Mouse (Mus musculus): ENCODE results near the gene Cbx8. TPM values are rescaled to one million over a fixed set of nuclear protein-coding genes. Genes with fewer than 3 reads are reported as not detected.

Gene Cbx8
- polyA plus RNA-seq, 1 experiment from 2014 or later, result 7.9 TPM

DNA sequence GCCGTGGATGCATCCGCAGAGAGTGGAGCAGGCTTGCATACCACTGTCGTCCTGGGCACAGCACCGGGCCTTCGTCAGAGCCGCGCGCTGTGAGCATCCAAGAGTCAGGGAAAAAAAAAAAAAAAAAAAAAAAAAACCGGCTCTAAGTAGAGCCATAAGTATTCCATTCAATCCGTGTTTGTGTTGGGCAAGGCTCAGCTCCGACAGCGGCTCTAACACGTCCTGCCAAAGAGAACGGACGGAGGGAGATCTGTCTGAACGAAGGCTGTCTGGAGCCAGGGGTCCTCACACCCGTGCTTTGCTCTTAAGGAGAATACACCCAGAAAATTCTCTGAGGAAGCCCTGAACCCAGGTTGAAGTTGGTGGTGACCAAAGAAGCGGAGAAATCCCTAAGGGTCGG is 6.1 kb downstream of the Cbx8 start:
- H3K4me1 ChIP-seq (replicated peaks), result peaks cover 39% of the 10 kb centered on the region
- peak overlapping the region; percentile 15; the same call in 1 of the 2 replicates for H3K9ac ChIP-seq
- no peaks in the 10 kb centered on the region for H3K9me3 ChIP-seq
- no peak for ATAC-seq
- H3K27me3 ChIP-seq (replicated peaks), result peaks cover 46% of the 10 kb centered on the region
- peak overlapping the region; percentile 13; the same call in 1 of the 2 replicates for H3K4me3 ChIP-seq (replicated peaks)
- H3K27ac ChIP-seq, result no peak overlapping the region
- WGBS, result 5% methylated on average over 19 of the region's 19 CpGs
- peak overlapping the region; percentile 54 for H3K4me2 ChIP-seq (replicated peaks)
- H3K36me3 ChIP-seq, result peaks cover 11% of the 10 kb centered on the region

DNA sequence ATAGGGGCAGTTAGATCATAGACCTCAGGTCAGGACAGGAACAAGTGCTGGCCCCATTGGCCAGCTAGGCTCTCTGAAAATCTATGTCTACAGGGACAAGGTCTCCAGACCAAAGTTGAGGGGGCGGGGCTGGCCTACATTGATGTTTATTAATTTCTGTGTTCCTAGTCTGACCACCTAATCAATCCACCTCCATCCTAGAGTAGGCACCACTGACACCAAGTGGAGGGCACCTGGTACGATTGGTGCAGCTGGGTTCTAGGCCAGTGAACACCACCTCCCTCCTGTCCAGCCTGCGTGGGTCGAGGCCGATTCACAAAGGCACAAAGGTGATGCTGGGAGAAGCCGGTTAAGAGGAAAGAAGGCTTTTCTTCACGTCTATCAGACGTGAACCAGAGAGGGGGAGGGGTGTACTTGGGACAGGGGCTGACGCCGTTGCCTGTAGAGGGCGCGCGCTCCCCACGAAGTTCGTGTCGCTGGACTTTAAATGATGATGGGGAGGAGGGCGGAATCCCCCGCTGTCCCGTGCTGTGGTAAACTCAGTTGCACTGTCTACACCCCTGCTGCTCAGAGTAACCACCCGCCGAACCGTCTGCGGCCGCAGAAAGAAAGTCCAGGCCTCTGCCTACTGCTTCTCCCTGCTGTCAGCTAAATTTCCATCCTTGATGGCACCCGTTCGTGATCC is 6.8 kb downstream of the Cbx8 start:
- H3K4me3 ChIP-seq (replicated peaks), result peak overlapping the region; percentile 13; the same call in 1 of the 2 replicates
- peaks cover 42% of the 10 kb centered on the region for H3K27me3 ChIP-seq (replicated peaks)
- H3K9ac ChIP-seq, result peak overlapping the region; percentile 15; the same call in 1 of the 2 replicates
- no peak overlapping the region for H3K27ac ChIP-seq
- peak overlapping the region; percentile 54 for H3K4me2 ChIP-seq (replicated peaks)
- 2% methylated on average over 26 of the region's 26 CpGs for WGBS
- ATAC-seq, result peak; percentile 49
- no peaks in the 10 kb centered on the region for H3K9me3 ChIP-seq
- H3K4me1 ChIP-seq (replicated peaks), result peaks cover 34% of the 10 kb centered on the region
- peaks cover 15% of the 10 kb centered on the region for H3K36me3 ChIP-seq

DNA sequence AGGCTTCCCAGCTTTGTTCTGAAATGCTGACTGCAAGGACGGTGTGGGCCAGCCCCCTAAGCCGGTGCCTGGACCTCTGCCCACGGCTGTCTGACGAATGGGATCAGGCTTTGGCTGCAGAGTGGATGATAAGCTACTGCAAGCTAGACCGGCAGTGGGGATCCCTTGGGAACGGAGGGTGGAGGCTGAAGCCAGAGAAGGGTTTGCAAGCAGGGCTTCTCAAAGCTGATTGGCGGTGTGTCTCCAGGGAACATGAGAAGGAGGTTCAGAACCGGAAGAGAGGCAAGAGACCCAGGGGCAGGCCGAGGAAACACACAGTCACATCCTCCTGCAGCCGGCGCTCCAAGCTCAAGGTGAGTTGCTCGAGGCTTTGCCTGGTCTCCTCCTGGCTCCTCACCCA is 14.6 kb downstream of the Cbx8 start:
- no peak for ATAC-seq
- Histone ChIP-seq H3K36me3 (peaks cover 36% of the 10 kb centered on the region), H3K4me1 (replicated peaks) (peaks cover 32% of the 10 kb centered on the region), H3K9ac (no peak overlapping the region), H3K27ac (no peak overlapping the region), H3K4me3 (replicated peaks) (no peak overlapping the region), H3K9me3 (no peaks in the 10 kb centered on the region), H3K27me3 (replicated peaks) (0 out of 2 replicates have a peak, but pooled peaks cover under 1% of the 10 kb centered on the region), H3K4me2 (replicated peaks) (no peak overlapping the region; the same call in 1 of the 2 replicates)
- 50% methylated on average over 12 of the region's 12 CpGs for WGBS

DNA sequence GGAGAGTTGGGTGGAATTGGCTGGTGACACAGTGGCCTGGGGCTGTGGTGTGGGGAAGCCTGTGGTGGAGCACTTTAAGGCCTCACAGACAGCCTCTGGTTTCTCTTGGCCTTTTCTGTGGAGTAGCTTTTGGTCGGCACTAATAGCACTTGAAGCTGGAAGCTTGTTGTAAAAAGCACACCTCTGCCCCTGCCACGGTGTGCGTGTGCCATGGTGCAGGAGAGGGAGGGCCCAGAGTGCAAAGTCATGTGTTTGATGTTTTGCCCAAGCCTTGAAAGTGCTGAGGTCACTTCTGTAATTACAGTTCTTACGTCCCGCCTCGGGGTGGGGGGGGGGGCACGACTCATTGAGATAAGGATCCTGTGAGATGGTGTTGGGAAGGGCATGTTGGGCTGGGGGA is 16.5 kb downstream of the Cbx8 start:
- Histone ChIP-seq H3K9ac (peak overlapping the region; percentile 89), H3K27me3 (replicated peaks) (0 out of 2 replicates have a peak, but pooled peaks cover 8% of the 10 kb centered on the region), H3K27ac (peak overlapping the region; percentile 80; the same call in 1 of the 2 replicates), H3K9me3 (no peaks in the 10 kb centered on the region), H3K4me1 (replicated peaks) (peaks cover 32% of the 10 kb centered on the region), H3K36me3 (peaks cover 28% of the 10 kb centered on the region), H3K4me3 (replicated peaks) (peak overlapping the region; percentile 95), H3K4me2 (replicated peaks) (peak overlapping the region; percentile 89)
- WGBS, result 4% methylated on average over 7 of the region's 7 CpGs
- no peak for ATAC-seq

DNA sequence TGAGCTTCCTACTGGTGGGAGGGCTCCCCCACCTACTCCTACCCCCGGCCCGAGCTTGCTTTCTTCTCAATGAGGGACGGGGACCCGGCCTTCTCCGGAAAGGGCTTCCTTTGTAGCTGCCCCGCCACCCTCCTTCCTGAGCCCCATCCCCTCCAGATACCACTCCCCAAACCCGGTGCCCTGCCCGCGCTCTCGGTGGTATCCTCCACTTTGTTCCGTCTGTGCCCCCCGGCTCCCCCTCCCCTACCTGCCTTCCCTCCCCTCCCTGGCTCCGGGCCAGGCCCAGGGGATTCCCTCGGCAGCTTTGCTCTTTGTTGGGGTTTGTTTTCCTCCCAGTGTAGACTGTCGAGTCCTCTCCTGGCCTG is 17.2 kb downstream of the Cbx8 start:
- WGBS, result under 1% methylated on average over 15 of the region's 15 CpGs
- Histone ChIP-seq H3K36me3 (peaks cover 23% of the 10 kb centered on the region), H3K9ac (peak overlapping the region; percentile 89), H3K9me3 (no peaks in the 10 kb centered on the region), H3K4me3 (replicated peaks) (peak overlapping the region; percentile 95), H3K27me3 (replicated peaks) (0 out of 2 replicates have a peak, but pooled peaks cover 8% of the 10 kb centered on the region), H3K27ac (peak overlapping the region; percentile 80), H3K4me1 (replicated peaks) (peaks cover 32% of the 10 kb centered on the region), H3K4me2 (replicated peaks) (peak overlapping the region; percentile 89)
- ATAC-seq, result peak; percentile 8

DNA sequence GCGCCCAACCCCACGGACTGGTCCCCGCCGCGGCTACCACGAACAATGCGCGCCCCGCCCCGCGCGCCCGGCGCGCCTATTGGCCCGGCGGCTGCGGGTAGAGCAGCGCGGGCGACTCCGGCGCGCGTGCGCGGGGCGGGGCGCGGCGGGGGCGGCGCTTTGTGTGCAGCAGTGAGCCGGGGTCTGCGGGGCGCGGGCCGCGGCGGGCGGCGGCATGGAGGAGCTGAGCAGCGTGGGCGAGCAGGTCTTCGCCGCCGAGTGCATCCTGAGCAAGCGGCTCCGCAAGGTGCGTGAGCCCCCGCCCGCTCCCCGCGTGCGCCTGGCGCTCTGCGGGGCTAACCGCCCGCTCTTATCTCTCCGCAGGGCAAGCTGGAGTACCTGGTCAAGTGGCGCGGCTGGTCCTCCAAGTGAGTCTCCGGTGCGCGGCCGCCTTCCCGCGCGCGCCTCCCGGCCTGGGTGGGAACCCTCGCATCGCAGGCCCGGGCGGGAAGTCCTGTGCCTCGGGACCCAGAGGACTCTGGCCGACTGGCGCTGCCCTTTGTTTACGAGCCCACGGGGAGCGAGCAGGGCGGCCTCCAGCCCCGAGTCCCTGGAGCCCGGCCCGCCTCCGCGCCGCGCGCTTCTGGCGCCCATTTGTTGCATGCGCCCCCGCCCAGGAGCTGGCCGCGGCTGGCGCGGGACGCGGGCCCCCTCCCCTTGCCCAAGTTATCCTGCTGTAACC is 17.7 kb downstream of the Cbx8 start, which contains the start of gene Cbx2:
Cbx2 (plus strand) TSS at position 68 of the 721 bp plus-strand sequence.
- WGBS, result under 1% methylated on average over 95 of the region's 99 CpGs
- 0 out of 2 replicates have a peak, but pooled peaks cover 8% of the 10 kb centered on the region for H3K27me3 ChIP-seq (replicated peaks)
- peak within 1 kb of the TSS; percentile 89 for H3K4me2 ChIP-seq (replicated peaks)
- peaks cover 32% of the 10 kb centered on the region for H3K4me1 ChIP-seq (replicated peaks)
- no peaks in the 10 kb centered on the region for H3K9me3 ChIP-seq
- peak within 1 kb of the TSS; percentile 95 for H3K4me3 ChIP-seq (replicated peaks)
- peak; percentile 93 for ATAC-seq
- peaks cover 17% of the 10 kb centered on the region for H3K36me3 ChIP-seq
- peak within 1 kb of the TSS; percentile 89 for H3K9ac ChIP-seq
- peak within 1 kb of the TSS; percentile 80 for H3K27ac ChIP-seq

DNA sequence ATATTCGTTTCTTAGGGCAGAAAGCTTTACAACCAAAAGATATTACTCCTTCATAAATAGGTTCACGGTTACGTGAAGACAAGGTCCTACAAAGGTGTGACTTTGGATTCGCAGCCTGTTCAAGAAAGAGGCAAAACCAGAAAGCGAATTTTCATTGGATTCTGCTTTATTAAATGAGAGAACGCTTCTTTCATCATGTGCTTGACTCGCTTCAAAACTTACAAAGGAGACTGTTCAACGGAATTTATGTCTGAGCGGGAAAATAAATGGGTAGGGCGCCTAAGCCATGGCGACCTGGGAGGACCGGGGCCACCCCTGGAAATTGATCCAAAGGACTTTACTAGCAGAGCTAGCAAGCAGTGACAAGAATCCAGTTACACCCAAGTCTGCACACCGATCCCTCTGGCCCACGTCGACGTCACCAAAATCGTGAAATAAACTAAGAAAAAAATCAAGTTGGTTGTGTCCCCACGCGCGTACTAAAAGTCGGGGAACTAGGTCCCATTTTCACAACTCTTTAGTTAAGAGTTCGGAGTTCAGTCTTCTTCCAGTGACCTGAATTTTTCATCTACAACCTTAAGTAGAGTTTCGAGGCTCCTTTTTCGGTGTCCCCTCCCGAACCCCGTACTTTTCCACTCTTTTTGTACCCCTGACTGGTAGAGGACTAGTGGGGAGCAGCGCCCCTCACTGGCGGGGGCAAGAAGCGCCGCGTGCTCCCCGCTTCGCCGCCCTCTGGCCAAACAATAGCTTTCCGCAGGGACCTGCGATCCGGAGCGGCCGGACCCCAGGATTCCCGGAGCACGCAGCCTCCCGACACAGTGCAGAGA is 18.5 kb downstream of the Cbx8 start:
- H3K4me3 ChIP-seq (replicated peaks), result peak overlapping the region; percentile 95
- H3K27ac ChIP-seq, result peak overlapping the region; percentile 80
- peak overlapping the region; percentile 89 for H3K4me2 ChIP-seq (replicated peaks)
- WGBS, result 4% methylated on average over 42 of the region's 42 CpGs
- peaks cover 11% of the 10 kb centered on the region for H3K36me3 ChIP-seq
- peak overlapping the region; percentile 89 for H3K9ac ChIP-seq
- ATAC-seq, result no peak
- H3K27me3 ChIP-seq (replicated peaks), result 0 out of 2 replicates have a peak, but pooled peaks cover 8% of the 10 kb centered on the region
- no peaks in the 10 kb centered on the region for H3K9me3 ChIP-seq
- peaks cover 32% of the 10 kb centered on the region for H3K4me1 ChIP-seq (replicated peaks)

DNA sequence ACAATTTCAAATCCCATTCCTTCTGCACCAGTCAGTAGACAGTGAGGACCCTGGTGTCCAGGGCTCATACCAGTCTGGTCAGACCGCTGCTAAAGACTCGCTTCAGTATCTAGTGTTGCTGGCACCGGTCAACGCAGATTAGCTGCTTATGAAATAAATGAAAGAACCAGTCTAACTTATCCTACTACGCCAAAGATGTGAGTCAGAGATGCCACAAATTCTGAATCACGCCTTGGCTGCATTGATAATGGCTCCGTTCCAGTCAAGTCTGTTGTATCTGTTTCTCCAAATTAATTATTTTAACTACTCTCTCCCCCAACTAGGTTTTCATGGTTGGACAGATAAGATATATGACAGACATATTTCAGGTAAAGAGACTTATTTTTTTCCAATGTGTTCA is 19.6 kb downstream of the Cbx8 start:
- H3K4me1 ChIP-seq (replicated peaks), result peaks cover 26% of the 10 kb centered on the region
- H3K9me3 ChIP-seq, result no peaks in the 10 kb centered on the region
- ATAC-seq, result no peak
- H3K9ac ChIP-seq, result no peak overlapping the region
- no peak overlapping the region for H3K27ac ChIP-seq
- no peak overlapping the region for H3K4me2 ChIP-seq (replicated peaks)
- WGBS, result 93% methylated on average over 7 of the region's 7 CpGs
- peaks cover under 1% of the 10 kb centered on the region; the same call in 1 of the 2 replicates for H3K36me3 ChIP-seq
- 0 out of 2 replicates have a peak, but pooled peaks cover 8% of the 10 kb centered on the region for H3K27me3 ChIP-seq (replicated peaks)
- H3K4me3 ChIP-seq (replicated peaks), result no peak overlapping the region

DNA sequence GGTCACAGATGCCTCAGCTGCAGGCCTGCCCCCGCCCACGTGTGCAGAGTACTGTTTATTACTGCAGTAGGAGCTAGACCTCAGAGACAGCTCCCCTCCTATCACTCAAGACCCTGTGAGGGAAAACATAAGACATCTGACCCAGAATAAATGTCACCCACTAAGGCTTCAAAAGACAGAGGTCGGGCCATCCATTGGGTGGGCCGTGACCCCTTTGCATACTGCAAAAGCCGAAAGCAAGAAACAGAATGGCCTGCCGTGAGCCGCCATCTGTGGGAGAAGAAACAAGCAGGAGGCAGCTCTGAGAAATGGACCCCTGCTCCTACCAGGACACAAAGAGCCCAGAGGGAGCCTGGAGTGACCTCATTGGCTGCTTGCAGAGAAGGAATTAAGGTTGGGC is 23.3 kb downstream of the Cbx8 start:
- no peak overlapping the region for H3K4me3 ChIP-seq (replicated peaks)
- H3K4me2 ChIP-seq (replicated peaks), result no peak overlapping the region
- WGBS, result 80% methylated on average over 7 of the region's 7 CpGs
- 0 out of 2 replicates have a peak, but pooled peaks cover 8% of the 10 kb centered on the region for H3K27me3 ChIP-seq (replicated peaks)
- no peak overlapping the region for H3K9ac ChIP-seq
- no peak for ATAC-seq
- no peaks in the 10 kb centered on the region for H3K36me3 ChIP-seq
- H3K4me1 ChIP-seq (replicated peaks), result no peaks in the 10 kb centered on the region; the same call in 1 of the 2 replicates
- H3K27ac ChIP-seq, result no peak overlapping the region
- no peaks in the 10 kb centered on the region for H3K9me3 ChIP-seq

DNA sequence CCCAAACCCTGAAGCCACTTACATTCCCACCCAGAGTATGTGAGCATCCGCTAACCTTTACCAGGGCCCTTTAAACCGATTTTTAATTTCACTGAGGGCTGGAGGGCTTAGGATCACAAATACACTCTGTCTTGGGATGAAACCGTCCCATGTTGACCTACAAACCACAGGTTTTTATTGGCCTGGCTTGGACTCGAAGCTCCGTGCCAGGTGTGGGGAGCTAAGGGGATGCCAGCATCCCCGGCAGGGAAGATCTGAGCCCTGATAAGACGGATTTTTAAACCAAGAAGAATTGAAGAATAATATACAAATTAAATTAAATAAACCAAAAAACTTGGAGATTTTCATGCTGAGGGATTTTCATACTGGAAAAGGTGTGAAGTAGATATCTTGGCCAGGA is 26.3 kb downstream of the Cbx8 start:
- WGBS, result 76% methylated on average over 7 of the region's 7 CpGs

DNA sequence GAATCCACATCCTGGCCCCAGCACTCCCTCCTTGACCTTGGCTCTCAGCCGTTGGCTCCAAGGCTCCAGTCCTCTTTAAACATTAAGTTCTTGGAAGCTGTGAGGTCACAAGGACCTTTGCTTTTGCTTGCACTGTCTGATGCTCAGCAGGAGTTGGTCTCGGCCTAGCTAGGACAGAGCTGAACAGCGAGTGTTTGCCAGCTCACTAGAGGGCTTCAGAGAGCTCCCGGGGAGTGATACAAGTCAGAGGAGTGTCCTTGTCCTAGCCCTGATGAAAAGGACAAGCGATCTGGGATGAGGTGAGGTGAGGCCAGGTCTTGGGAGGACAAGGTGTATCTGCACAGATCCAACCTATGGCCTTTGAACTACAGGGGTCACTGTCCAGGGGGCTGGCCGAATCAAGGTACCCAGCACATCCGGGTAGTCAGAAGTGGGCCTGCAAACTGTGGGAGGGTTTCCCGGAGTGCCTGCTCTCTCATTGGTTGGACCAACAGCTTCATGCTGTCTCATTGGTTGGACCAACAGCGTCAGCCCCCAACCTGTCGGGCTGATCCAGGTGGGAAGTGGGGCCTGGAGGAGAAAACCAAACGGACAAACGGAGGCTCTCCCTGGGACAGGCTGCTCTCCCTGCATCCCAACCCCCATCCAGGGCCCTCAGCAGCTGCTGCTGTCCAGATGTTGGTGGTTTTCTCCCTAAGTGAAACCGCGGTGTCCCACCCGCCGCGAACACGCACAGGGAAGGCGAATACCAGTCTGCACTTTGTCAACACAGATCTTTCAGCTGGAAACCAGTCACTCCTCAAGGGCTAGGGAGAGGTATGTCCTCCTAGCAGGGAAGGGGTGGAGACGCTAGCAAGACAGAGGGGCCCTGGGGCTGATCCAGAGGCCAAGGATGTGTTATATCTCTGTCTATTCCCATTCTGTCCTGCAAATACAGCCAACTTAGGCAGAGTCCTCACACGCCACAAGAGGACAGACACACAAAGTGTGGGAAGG is 33.0 kb downstream of the Cbx8 start:
- 21% methylated on average over 21 of the region's 21 CpGs for WGBS
- H3K27ac ChIP-seq, result no peak overlapping the region
- H3K9ac ChIP-seq, result peak overlapping the region; percentile 50
- peaks cover 12% of the 10 kb centered on the region; the same call in 1 of the 2 replicates for H3K4me1 ChIP-seq (replicated peaks)
- H3K27me3 ChIP-seq (replicated peaks), result no peaks in the 10 kb centered on the region
- ATAC-seq, result peak; percentile 94
- H3K9me3 ChIP-seq, result no peaks in the 10 kb centered on the region
- H3K4me3 ChIP-seq (replicated peaks), result peak overlapping the region; percentile 35
- H3K4me2 ChIP-seq (replicated peaks), result peak overlapping the region; percentile 63
- no peaks in the 10 kb centered on the region for H3K36me3 ChIP-seq

More for the DNA sequence above, 26.3 kb downstream of the Cbx8 start:
- H3K36me3 ChIP-seq, result no peaks in the 10 kb centered on the region
- H3K9me3 ChIP-seq, result no peaks in the 10 kb centered on the region
- no peaks in the 10 kb centered on the region for H3K4me1 ChIP-seq (replicated peaks)
- no peak overlapping the region for H3K27ac ChIP-seq
- H3K4me2 ChIP-seq (replicated peaks), result no peak overlapping the region
- no peak for ATAC-seq
- H3K27me3 ChIP-seq (replicated peaks), result no peaks in the 10 kb centered on the region
- H3K4me3 ChIP-seq (replicated peaks), result no peak overlapping the region
- H3K9ac ChIP-seq, result no peak overlapping the region

Data from intestine, embryonic 15.5 days (tissue).